ENCODE assay signal across 13 mouse cellular contexts in genomic region chr13:15467409-15467808, GRCm38 (mm10). TPM values are rescaled to one million over a fixed set of nuclear protein-coding genes. Genes with fewer than 3 reads are reported as not detected.
DNase-seq lines count a peak whose midpoint lies in the region; ATAC-seq and TF ChIP-seq lines count a peak whose summit lies in the region.
"Had no signal": no experiment of that assay in that cellular context is flagged by ENCODE, and none has a peak within 500 bp of the region (broad histone marks: within the 10 kb centered on the region; RNA-seq: fewer than 3 reads in every experiment).

No protein-coding gene starts in this region.

- no peak for DNase-seq in stomach, postnatal 0 days (ENCODE audit: low spot score)
- DNase-seq in limb, embryonic 14.5 days (ENCODE audit: low spot score): no peak
- DNase-seq in B cell, adult 2 months: no peak
- no peak for DNase-seq in thymus, postnatal 25 days
- DNase-seq: adrenal gland, adult 8-10 months; cerebellum, adult 11-12 months; kidney, adult 11 months; liver, embryonic 13.5 days; right cerebral cortex, postnatal 14 days had no signal

- H3K4me2 ChIP-seq in stomach, embryonic 14.5 days (replicated peaks; ENCODE audit: low read depth, low read length): peak overlapping the region; percentile 55; the same call in 1 of the 2 replicates
- H3K4me2 ChIP-seq in stomach, postnatal 0 days (replicated peaks; ENCODE audit: low read depth): no peak overlapping the region
- H3K4me2 ChIP-seq in forebrain, embryonic 13.5 days: peak overlapping the region; percentile 56
- H3K4me2 ChIP-seq in limb, embryonic 14.5 days (replicated peaks; ENCODE audit: low read depth, low read length, severe bottlenecking): peak overlapping the region; percentile 69
- H3K4me2 ChIP-seq: liver, embryonic 13.5 days had no signal

- no peak overlapping the region for H3K27ac ChIP-seq in stomach, embryonic 14.5 days (ENCODE audit: low read length)
- H3K27ac ChIP-seq in stomach, postnatal 0 days (replicated peaks): no peak overlapping the region
- H3K27ac ChIP-seq in forebrain, embryonic 13.5 days: peak overlapping the region; percentile 73
- no peak overlapping the region for H3K27ac ChIP-seq in limb, embryonic 14.5 days (replicated peaks; ENCODE audit: low read depth, low read length)
- H3K27ac ChIP-seq: liver, embryonic 13.5 days had no signal

- WGBS in stomach, embryonic 14.5 days: 39% methylated on average over 3 of the region's 3 CpGs
- 44% methylated on average over 3 of the region's 3 CpGs for WGBS in stomach, postnatal 0 days
- WGBS in forebrain, embryonic 13.5 days: 8% methylated on average over 3 of the region's 3 CpGs
- WGBS in limb, embryonic 14.5 days: 20% methylated on average over 3 of the region's 3 CpGs

- peaks cover 20% of the 10 kb centered on the region for H3K4me1 ChIP-seq in stomach, embryonic 14.5 days (ENCODE audit: control insufficient read depth, insufficient read depth, low read length)
- H3K4me1 ChIP-seq in stomach, postnatal 0 days (replicated peaks; ENCODE audit: control insufficient read depth, insufficient read depth): 0 out of 2 replicates have a peak, but pooled peaks cover 2% of the 10 kb centered on the region
- peaks cover 66% of the 10 kb centered on the region for H3K4me1 ChIP-seq in forebrain, embryonic 13.5 days
- H3K4me1 ChIP-seq in limb, embryonic 14.5 days (ENCODE audit: control insufficient read depth, insufficient read depth, low read length): peaks cover 44% of the 10 kb centered on the region
- H3K4me1 ChIP-seq: liver, embryonic 13.5 days had no signal

- no peaks in the 10 kb centered on the region for H3K36me3 ChIP-seq in stomach, embryonic 14.5 days (ENCODE audit: control insufficient read depth, insufficient read depth, low read length)
- H3K36me3 ChIP-seq in stomach, postnatal 0 days (ENCODE audit: control insufficient read depth, insufficient read depth, low read length): no peaks in the 10 kb centered on the region
- H3K36me3 ChIP-seq in forebrain, embryonic 13.5 days (ENCODE audit: poor library complexity, severe bottlenecking): no peaks in the 10 kb centered on the region
- no peaks in the 10 kb centered on the region for H3K36me3 ChIP-seq in limb, embryonic 14.5 days (ENCODE audit: control insufficient read depth, insufficient read depth, low read length)
- H3K36me3 ChIP-seq: liver, embryonic 13.5 days had no signal

- H3K27me3 ChIP-seq in stomach, embryonic 14.5 days (ENCODE audit: control insufficient read depth, insufficient read depth, low read length): no peaks in the 10 kb centered on the region
- no peaks in the 10 kb centered on the region for H3K27me3 ChIP-seq in stomach, postnatal 0 days (ENCODE audit: control insufficient read depth, insufficient read depth, low read length)
- no peaks in the 10 kb centered on the region for H3K27me3 ChIP-seq in forebrain, embryonic 13.5 days
- no peaks in the 10 kb centered on the region for H3K27me3 ChIP-seq in limb, embryonic 14.5 days (ENCODE audit: control insufficient read depth, insufficient read depth, low read length)

- no peaks in the 10 kb centered on the region for H3K9me3 ChIP-seq in stomach, embryonic 14.5 days (ENCODE audit: control insufficient read depth, low read depth, low read length)
- H3K9me3 ChIP-seq in stomach, postnatal 0 days (ENCODE audit: control insufficient read depth, low read length): no peaks in the 10 kb centered on the region
- H3K9me3 ChIP-seq in forebrain, embryonic 13.5 days (replicated peaks): no peaks in the 10 kb centered on the region
- no peaks in the 10 kb centered on the region for H3K9me3 ChIP-seq in limb, embryonic 14.5 days (ENCODE audit: control insufficient read depth, low read length)
- H3K9me3 ChIP-seq: liver, embryonic 13.5 days had no signal

- ATAC-seq in stomach, embryonic 14.5 days (ENCODE audit: insufficient number of reproducible peaks, insufficient read depth, low FRiP score, low read depth): no peak
- ATAC-seq in stomach, postnatal 0 days (ENCODE audit: low FRiP score, low TSS enrichment): no peak
- ATAC-seq in forebrain, embryonic 13.5 days: no peak
- ATAC-seq in limb, embryonic 14.5 days (ENCODE audit: low FRiP score, low read depth): no peak
- no peak for ATAC-seq in granulocyte monocyte progenitor cell, adult 5-6 weeks (replicated peaks; ENCODE audit: poor library complexity, severe bottlenecking)

- H3K9ac ChIP-seq in stomach, embryonic 14.5 days (replicated peaks; ENCODE audit: low read depth, low read length): no peak overlapping the region
- no peak overlapping the region for H3K9ac ChIP-seq in stomach, postnatal 0 days (ENCODE audit: low read length)
- peak overlapping the region; percentile 62; the same call in 1 of the 2 replicates for H3K9ac ChIP-seq in forebrain, embryonic 13.5 days
- H3K9ac ChIP-seq in limb, embryonic 14.5 days (ENCODE audit: low read depth, low read length, severe bottlenecking): peak overlapping the region; percentile 100
- H3K9ac ChIP-seq: liver, embryonic 13.5 days had no signal

- TF ChIP-seq EP300 in stomach, postnatal 0 days (optimal IDR thresholded peaks at IDR 0.05): no peak

- H3K4me3 ChIP-seq in stomach, embryonic 14.5 days (ENCODE audit: low read depth, low read length): 0 out of 2 replicates have a peak overlapping the region, but pooled peaks have one; percentile 14
- H3K4me3 ChIP-seq in stomach, postnatal 0 days (ENCODE audit: low read depth, low read length): no peak overlapping the region
- H3K4me3 ChIP-seq in forebrain, embryonic 13.5 days: peak overlapping the region; percentile 73
- H3K4me3 ChIP-seq in limb, embryonic 14.5 days (replicated peaks; ENCODE audit: low read length): peak overlapping the region; percentile 96
- H3K4me3 ChIP-seq: liver, embryonic 13.5 days had no signal

- TF ChIP-seq POLR2A in limb, embryonic 14.5 days (IDR thresholded peaks at IDR 0.05; ENCODE audit: borderline replicate concordance, extremely low read depth, insufficient read depth, insufficient read length): no peak

- no peak for TF ChIP-seq CTCF in stomach, postnatal 0 days (IDR thresholded peaks at IDR 0.05; ENCODE audit: low read depth)

RNA-seq across cellular contexts. Expression of gene Gli3, which starts 4.4 kb away (rescaled TPM):
- polyA plus RNA-seq in stomach, embryonic 14.5 days (2014; fragmentation: Nextera tagmentation; extraction: Ambion mirVana): 33.5 and 35.2 TPM in 2 replicates
- polyA plus RNA-seq in stomach, postnatal 0 days (2015; fragmentation: Nextera tagmentation; extraction: Ambion mirVana): 4.9 and 5.0 TPM in 2 replicates
- polyA plus RNA-seq in forebrain, embryonic 13.5 days (2015; fragmentation: Nextera tagmentation; extraction: Ambion mirVana): 26.8 and 29.0 TPM in 2 replicates
- 33.4 and 44.4 TPM in 2 replicates for polyA plus RNA-seq in limb, embryonic 14.5 days (2012; rRNA removed)
- 42.6 and 52.0 TPM in 2 replicates for polyA plus RNA-seq in limb, embryonic 14.5 days (2014; fragmentation: Nextera tagmentation; extraction: Ambion mirVana)
- not detected in 2 replicates for total RNA-seq in granulocyte monocyte progenitor cell, adult 5-6 weeks (2014; fragmentation: Nextera tagmentation)
- total RNA-seq in granulocyte monocyte progenitor cell, adult 5-6 weeks (2017): not detected in 2 replicates
- total RNA-seq: MEL had no signal

Comparison
In these comparisons a context has a peak if more than half of its experiments do, and no peak if none do; other contexts are left out.
1. H3K9ac ChIP-seq: peak in forebrain, embryonic 13.5 days (single experiment) and limb, embryonic 14.5 days (single experiment); none in stomach, embryonic 14.5 days (single experiment) and stomach, postnatal 0 days (single experiment).